Mouse (Mus musculus) stomach, embryonic 15.5 days (tissue): Measurements from ENCODE around the gene St6galnac3. TPM values are rescaled to one million over a fixed set of nuclear protein-coding genes. Genes with fewer than 3 reads are reported as not detected.
A peak's percentile ranks its signal among the peaks of the same experiment; 100 is the strongest.

Experiments used
- ATAC-seq: fragments of 200-750 bp; cut with Nextera tagmentation; 2 replicates; pipeline ENCODE4 v1.8.0; 2017; ENCODE audit warnings: low read depth, moderate number of reproducible peaks, moderate TSS enrichment; ENCODE audit not compliant: insufficient read depth, low FRiP score
- H3K27ac ChIP-seq: fragments of 300-500 bp; sonication (generic); 2 replicates; pipeline ENCODE4 v1.5.1; 2015; ENCODE audit warnings: mild to moderate bottlenecking, inconsistent platforms
- H3K27me3 ChIP-seq: fragments of 300-500 bp; sonication (generic); replicated peaks from 2 replicates; pipeline ENCODE4 v1.6.1; 2015; ENCODE audit warnings: inconsistent platforms
- H3K36me3 ChIP-seq: fragments of 300-500 bp; sonication (generic); 2 replicates; pipeline ENCODE4 v1.6.1; 2015; ENCODE audit warnings: inconsistent platforms
- H3K4me1 ChIP-seq: fragments of 300-500 bp; sonication (generic); 2 replicates; pipeline ENCODE4 v1.6.1; 2015; ENCODE audit warnings: inconsistent platforms
- H3K4me2 ChIP-seq: fragments of 300-500 bp; sonication (generic); 2 replicates; pipeline ENCODE4 v1.6.1; 2015; ENCODE audit warnings: mild to moderate bottlenecking, inconsistent platforms
- H3K4me3 ChIP-seq: fragments of 300-500 bp; sonication (generic); replicated peaks from 2 replicates; pipeline ENCODE4 v1.5.1; 2015; ENCODE audit warnings: inconsistent platforms
- H3K9ac ChIP-seq: fragments of 300-500 bp; sonication (generic); 2 replicates; pipeline ENCODE4 v1.6.1; 2015; ENCODE audit warnings: inconsistent platforms
- H3K9me3 ChIP-seq: fragments of 300-500 bp; sonication (generic); 2 replicates; pipeline ENCODE4 v1.6.1; 2016; ENCODE audit warnings: inconsistent platforms
- WGBS: fragments of 180-500 bp; shearing (Covaris S2); methylation state at CpG from one replicate; pipeline ENCODE4 v1.1.7; 2015; 5-methylcytosine and 5-hydroxymethylcytosine counted together
- polyA plus RNA-seq: library from polyadenylated mRNA; unstranded; fragments of >200 nt; fragmentation: Nextera tagmentation; extraction: Ambion mirVana; gene quantifications from 2 replicates; pipeline ENCODE4 v1.2.1, GENCODE M21; 2015

St6galnac3 gene
- polyA plus RNA-seq, 1 experiment from 2014 or later: 36.6 TPM

- no peaks in the 10 kb centered on the region for H3K36me3 ChIP-seq
- H3K27ac ChIP-seq: no peak overlapping the region
- H3K4me3 ChIP-seq: no peak overlapping the region
- H3K27me3 ChIP-seq: no peaks in the 10 kb centered on the region
- WGBS: 36% methylated on average over 8 of the region's 8 CpGs
- no peaks in the 10 kb centered on the region; the same call in 1 of the 2 replicates for H3K4me1 ChIP-seq
- no peak for ATAC-seq
- no peak overlapping the region for H3K4me2 ChIP-seq
- H3K9me3 ChIP-seq: no peaks in the 10 kb centered on the region
- H3K9ac ChIP-seq: no peak overlapping the region
Observed at GRCm38 (mm10) chr3:153267397-153267796, 457.6 kb downstream of the St6galnac3 start.

DNA sequence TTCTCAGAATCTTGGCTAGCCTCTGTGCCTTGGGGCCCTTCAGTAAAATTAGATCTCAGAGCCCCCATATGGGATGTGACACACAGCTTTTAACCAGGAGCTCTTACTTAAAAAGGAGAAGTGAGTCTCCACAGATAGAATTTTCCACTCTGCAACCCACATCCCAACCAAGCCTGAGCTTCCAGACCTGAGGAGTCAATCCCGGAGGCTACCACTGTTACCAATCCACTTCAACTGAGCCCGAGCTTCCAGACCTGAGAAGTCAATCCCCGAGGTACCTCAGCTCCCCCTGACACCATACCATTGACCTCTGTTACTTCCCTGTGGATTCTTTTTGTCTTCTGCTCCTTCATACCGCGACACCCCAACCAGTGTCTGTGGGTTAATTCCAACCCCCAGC is 463.0 kb downstream of the St6galnac3 start:
- Histone ChIP-seq H3K27me3 (no peaks in the 10 kb centered on the region), H3K9me3 (no peaks in the 10 kb centered on the region), H3K4me3 (no peak overlapping the region), H3K27ac (no peak overlapping the region), H3K4me1 (no peaks in the 10 kb centered on the region; the same call in 1 of the 2 replicates), H3K36me3 (no peaks in the 10 kb centered on the region), H3K9ac (no peak overlapping the region), H3K4me2 (no peak overlapping the region)
- WGBS: 92% methylated on average over 5 of the region's 5 CpGs
- no peak for ATAC-seq

DNA sequence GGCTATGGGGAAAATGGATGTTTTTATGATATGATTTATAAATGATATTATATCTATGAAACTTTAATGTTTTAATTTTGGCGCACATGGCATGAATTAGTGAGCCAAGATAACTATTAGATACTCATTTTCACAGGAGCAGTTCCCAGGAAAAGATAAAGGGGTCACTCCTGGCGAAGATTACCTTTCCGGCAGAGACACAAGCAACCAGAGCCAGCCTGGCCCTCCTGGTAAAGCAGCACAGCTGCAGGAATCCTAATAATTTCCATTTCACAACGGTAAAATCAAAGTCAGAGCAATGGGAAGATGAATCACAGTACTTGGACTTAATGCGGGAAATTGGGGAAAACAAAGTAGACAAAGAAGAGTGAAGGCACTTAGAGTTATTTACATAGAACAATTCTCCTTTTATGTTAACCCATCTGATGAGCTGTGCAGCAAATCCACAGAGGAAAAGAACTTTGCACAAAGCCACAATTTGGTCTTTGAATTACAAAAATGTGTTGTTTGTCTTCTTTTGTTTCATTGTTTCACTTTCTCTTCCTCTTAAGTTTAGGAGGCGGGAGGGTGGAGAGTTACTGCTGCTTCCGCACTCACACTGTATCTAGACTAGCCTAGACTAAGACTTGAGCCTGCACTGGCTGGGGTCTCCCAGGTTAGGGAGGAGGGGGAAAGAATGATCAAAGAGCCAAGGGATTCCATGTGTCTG is 464.6 kb downstream of the St6galnac3 start:
- Histone ChIP-seq H3K27ac (no peak overlapping the region), H3K4me2 (no peak overlapping the region), H3K36me3 (no peaks in the 10 kb centered on the region), H3K4me3 (no peak overlapping the region), H3K27me3 (no peaks in the 10 kb centered on the region), H3K4me1 (no peaks in the 10 kb centered on the region; the same call in 1 of the 2 replicates), H3K9ac (no peak overlapping the region), H3K9me3 (no peaks in the 10 kb centered on the region)
- no peak for ATAC-seq
- WGBS: 66% methylated on average over 7 of the region's 7 CpGs

DNA sequence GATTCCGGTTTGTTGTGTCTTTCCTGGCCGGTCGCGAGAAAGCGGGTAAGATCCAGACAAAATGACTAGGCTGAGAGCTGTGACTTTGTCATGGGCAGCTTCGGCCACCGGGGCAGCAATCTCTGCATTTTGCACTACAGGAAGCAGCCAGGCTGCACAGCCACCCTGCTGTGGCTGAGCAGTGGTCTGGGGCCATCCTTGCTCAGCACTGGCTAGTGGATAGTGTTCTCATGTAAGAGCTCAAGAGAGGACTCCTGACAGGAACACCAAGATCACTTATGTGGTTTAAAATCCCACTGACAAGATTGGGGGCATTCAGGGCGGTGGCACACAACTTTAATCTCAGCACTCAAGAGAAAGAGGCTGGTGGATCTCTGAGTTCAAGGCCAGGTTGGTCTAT is 469.1 kb downstream of the St6galnac3 start:
- 88% methylated on average over 8 of the region's 8 CpGs for WGBS
- Histone ChIP-seq H3K4me3 (no peak overlapping the region), H3K9me3 (no peaks in the 10 kb centered on the region), H3K4me1 (no peaks in the 10 kb centered on the region), H3K27ac (no peak overlapping the region), H3K27me3 (no peaks in the 10 kb centered on the region), H3K4me2 (no peak overlapping the region), H3K9ac (no peak overlapping the region), H3K36me3 (no peaks in the 10 kb centered on the region)
- ATAC-seq: no peak

DNA sequence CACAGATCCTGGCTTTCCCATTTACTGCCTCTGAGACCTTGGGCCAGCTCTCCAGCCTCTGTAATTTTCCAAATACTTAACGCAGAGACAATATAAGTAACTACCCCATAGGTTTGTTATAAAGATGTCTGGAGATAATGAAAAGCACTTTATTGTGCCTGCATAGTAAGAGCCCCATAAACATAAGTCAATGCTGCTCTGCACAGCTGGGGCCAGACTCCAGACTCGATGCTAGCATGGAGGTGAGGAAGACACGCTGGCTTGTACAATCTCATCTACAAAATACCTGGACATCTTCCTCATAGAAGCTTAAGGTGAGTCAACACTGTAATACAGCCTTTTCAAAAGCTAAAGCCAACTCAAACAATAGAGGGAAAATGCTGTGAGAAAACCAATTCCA is 473.3 kb downstream of the St6galnac3 start:
- no peak for ATAC-seq
- no peaks in the 10 kb centered on the region for H3K27me3 ChIP-seq
- H3K4me1 ChIP-seq: no peaks in the 10 kb centered on the region
- no peak overlapping the region for H3K4me2 ChIP-seq
- H3K9me3 ChIP-seq: no peaks in the 10 kb centered on the region
- no peaks in the 10 kb centered on the region for H3K36me3 ChIP-seq
- no peak overlapping the region for H3K4me3 ChIP-seq
- H3K9ac ChIP-seq: no peak overlapping the region
- WGBS: 77% methylated on average over 3 of the region's 3 CpGs
- H3K27ac ChIP-seq: no peak overlapping the region

DNA sequence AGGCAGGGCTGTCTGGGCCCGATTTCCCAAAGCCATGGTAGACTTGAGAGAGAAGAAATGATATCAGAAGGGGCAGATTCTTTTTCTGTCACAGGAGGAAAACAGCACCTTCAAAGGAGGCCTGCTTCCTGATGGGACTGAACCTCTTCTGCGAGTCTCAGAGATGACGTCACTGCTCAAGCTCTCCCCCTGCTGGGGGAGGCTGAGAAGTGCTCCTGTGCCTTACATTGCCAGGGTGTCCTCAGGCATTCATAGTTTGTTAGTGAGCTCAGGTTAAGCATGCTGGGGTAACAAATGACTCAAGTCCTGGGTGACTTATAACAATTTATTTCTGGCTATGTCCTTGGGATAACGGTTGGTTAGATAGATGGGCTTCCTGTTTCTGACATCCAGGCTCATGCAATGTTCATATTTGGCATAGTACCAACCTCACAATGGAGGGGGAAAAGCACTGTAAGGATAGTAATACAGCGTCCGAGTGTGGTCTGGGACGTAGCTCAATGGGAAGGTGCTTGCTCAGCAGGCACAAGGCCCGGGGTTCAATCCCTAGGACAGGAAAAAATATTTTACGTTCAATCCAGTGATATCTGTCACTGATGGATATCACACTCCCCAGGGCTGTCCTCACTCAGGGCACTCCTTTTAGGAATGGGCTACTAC is 474.2 kb downstream of the St6galnac3 start:
- Histone ChIP-seq H3K36me3 (no peaks in the 10 kb centered on the region), H3K27me3 (no peaks in the 10 kb centered on the region), H3K9ac (no peak overlapping the region), H3K4me2 (no peak overlapping the region), H3K9me3 (no peaks in the 10 kb centered on the region), H3K4me1 (no peaks in the 10 kb centered on the region), H3K4me3 (no peak overlapping the region), H3K27ac (no peak overlapping the region)
- ATAC-seq: peak; percentile 68
- 42% methylated on average over 9 of the region's 9 CpGs for WGBS

DNA sequence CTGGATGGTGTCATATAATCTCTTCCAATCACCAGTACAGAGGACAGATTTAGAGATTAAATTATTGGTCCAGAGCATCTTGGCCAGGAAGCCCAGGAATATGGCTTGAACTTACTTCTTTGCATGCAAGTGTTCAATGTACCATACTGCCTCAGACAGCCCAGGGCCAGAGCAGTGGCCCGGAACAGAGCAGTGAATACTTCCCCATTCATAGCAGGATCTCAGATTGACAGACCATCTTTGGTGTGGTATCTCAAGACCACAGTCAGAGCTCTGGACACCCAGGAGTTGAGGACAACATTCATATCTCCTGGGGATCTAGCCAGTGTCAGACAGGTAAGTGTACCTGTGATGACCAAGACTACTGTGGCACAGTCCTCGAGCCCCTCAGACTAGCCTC is 476.1 kb downstream of the St6galnac3 start:
- Histone ChIP-seq H3K27ac (no peak overlapping the region), H3K36me3 (no peaks in the 10 kb centered on the region), H3K27me3 (no peaks in the 10 kb centered on the region), H3K4me1 (no peaks in the 10 kb centered on the region), H3K4me2 (no peak overlapping the region), H3K9ac (no peak overlapping the region), H3K9me3 (no peaks in the 10 kb centered on the region), H3K4me3 (no peak overlapping the region)
- no peak for ATAC-seq
- 77% methylated on average over 2 of the region's 2 CpGs for WGBS

GRCm38 (mm10) chr3:153248029-153248428 is 476.9 kb downstream of the St6galnac3 start:
- no peaks in the 10 kb centered on the region for H3K27me3 ChIP-seq
- no peak overlapping the region for H3K4me2 ChIP-seq
- no peaks in the 10 kb centered on the region for H3K36me3 ChIP-seq
- no peaks in the 10 kb centered on the region for H3K4me1 ChIP-seq
- no peak overlapping the region for H3K4me3 ChIP-seq
- no peak overlapping the region for H3K9ac ChIP-seq
- H3K9me3 ChIP-seq: no peaks in the 10 kb centered on the region
- 59% methylated on average over 4 of the region's 4 CpGs for WGBS
- no peak overlapping the region for H3K27ac ChIP-seq
- no peak for ATAC-seq

DNA sequence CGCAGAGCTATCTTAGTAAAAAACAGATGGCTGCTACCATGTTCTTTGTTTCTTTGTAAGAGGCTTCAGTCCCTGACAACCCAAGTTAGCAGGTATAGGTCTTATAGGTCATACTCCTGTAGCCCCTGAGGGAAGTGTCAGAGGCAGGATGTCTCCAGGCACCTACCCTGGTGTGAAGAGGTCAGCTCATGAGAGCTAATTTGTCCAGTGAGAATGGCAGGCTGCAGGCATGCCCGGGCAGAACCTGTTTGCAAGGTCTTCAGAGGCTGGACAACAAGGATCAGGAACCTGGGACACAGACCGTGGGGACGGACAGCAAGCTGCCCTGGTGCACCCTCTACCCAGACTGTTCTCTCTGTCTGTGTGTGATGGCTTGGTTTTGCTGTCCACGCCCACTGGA is 482.4 kb downstream of the St6galnac3 start:
- Histone ChIP-seq H3K4me3 (no peak overlapping the region), H3K36me3 (no peaks in the 10 kb centered on the region), H3K9ac (no peak overlapping the region), H3K4me1 (0 out of 2 replicates have a peak, but pooled peaks cover 4% of the 10 kb centered on the region), H3K27ac (no peak overlapping the region), H3K4me2 (no peak overlapping the region), H3K27me3 (no peaks in the 10 kb centered on the region), H3K9me3 (no peaks in the 10 kb centered on the region)
- ATAC-seq: no peak
- WGBS: 61% methylated on average over 5 of the region's 5 CpGs

GRCm38 (mm10) chr3:153241134-153241533 is 483.8 kb downstream of the St6galnac3 start:
- no peaks in the 10 kb centered on the region for H3K9me3 ChIP-seq
- 83% methylated on average over 4 of the region's 4 CpGs for WGBS
- H3K4me2 ChIP-seq: no peak overlapping the region
- no peak overlapping the region for H3K9ac ChIP-seq
- H3K4me3 ChIP-seq: no peak overlapping the region
- no peaks in the 10 kb centered on the region for H3K27me3 ChIP-seq
- 0 out of 2 replicates have a peak, but pooled peaks cover 4% of the 10 kb centered on the region for H3K4me1 ChIP-seq
- no peak for ATAC-seq
- H3K27ac ChIP-seq: no peak overlapping the region
- H3K36me3 ChIP-seq: no peaks in the 10 kb centered on the region

GRCm38 (mm10) chr3:153240366-153240765 is 484.6 kb downstream of the St6galnac3 start:
- Histone ChIP-seq H3K9me3 (no peaks in the 10 kb centered on the region), H3K36me3 (no peaks in the 10 kb centered on the region), H3K4me1 (0 out of 2 replicates have a peak, but pooled peaks cover 4% of the 10 kb centered on the region), H3K9ac (no peak overlapping the region), H3K27ac (no peak overlapping the region), H3K4me2 (no peak overlapping the region), H3K27me3 (no peaks in the 10 kb centered on the region), H3K4me3 (no peak overlapping the region)
- ATAC-seq: no peak
- WGBS: 23% methylated on average over 4 of the region's 4 CpGs

DNA sequence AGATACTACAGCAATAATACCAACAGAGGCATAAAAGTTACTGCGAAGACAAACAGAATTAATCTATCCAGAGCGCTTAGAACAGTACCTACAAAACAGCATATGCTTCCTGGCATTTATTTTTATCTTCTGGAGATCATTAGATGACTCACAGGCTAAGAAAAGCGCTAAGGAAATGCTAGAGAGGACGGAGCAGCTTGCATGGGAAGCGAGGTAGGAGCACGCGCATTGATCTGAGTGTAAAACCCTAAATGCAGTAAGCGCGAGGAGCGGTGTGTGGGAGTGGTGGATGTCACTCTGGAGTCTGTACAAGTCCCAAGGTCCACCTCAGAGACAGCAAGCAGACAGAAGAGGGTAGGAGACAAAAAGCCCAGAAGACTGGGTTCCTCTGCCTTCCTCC is 486.6 kb downstream of the St6galnac3 start:
- no peak; the same call in 1 of the 2 replicates for ATAC-seq
- Histone ChIP-seq H3K9me3 (no peaks in the 10 kb centered on the region), H3K36me3 (no peaks in the 10 kb centered on the region), H3K4me2 (no peak overlapping the region), H3K27me3 (no peaks in the 10 kb centered on the region), H3K4me1 (0 out of 2 replicates have a peak, but pooled peaks cover 4% of the 10 kb centered on the region), H3K27ac (no peak overlapping the region), H3K4me3 (no peak overlapping the region), H3K9ac (no peak overlapping the region)
- WGBS: 83% methylated on average over 10 of the region's 10 CpGs
